Mouse (Mus musculus) testis, adult 2 months (tissue): ENCODE measurements around the gene Stx5a.

Experiments
- CTCF ChIP-seq: fragments of 200-500 bp; IDR thresholded peaks from 2 replicates; pipeline ENCODE4 v1.5.1; 2012; ENCODE audit warnings: low read depth, mild to moderate bottlenecking, inconsistent platforms, low read length, moderate library complexity; ENCODE audit not compliant: control insufficient read depth, insufficient read depth, insufficient replicate concordance
- POLR2A ChIP-seq: fragments of 200-500 bp; IDR thresholded peaks from 2 replicates; pipeline ENCODE4 v1.6.1; 2012; ENCODE audit warnings: low read depth, mild to moderate bottlenecking, inconsistent platforms, low read length, moderate library complexity; ENCODE audit not compliant: control insufficient read depth

- TF ChIP-seq CTCF = no peak
- TF ChIP-seq POLR2A = no peak
These were observed 16.1 kb upstream of the Stx5a start for GRCm38 (mm10) chr19:8725081-8725613.
